ENCODE assay signal across 10 mouse cellular contexts in genomic region chr10:116727702-116728298, GRCm38 (mm10).
DNase-seq lines count a peak whose midpoint lies in the region; ATAC-seq and TF ChIP-seq lines count a peak whose summit lies in the region.
"Had no signal": no experiment of that assay in that cellular context is flagged by ENCODE, and none has a peak within 500 bp of the region (broad histone marks: within the 10 kb centered on the region; RNA-seq: fewer than 3 reads in every experiment).

No protein-coding gene starts in this region.

- ATAC-seq in forebrain, embryonic 11.5 days (replicated peaks; ENCODE audit: low FRiP score) = no peak
- ATAC-seq in forebrain, embryonic 15.5 days (replicated peaks) = no peak
- no peak; the same call in 1 of the 2 replicates for ATAC-seq in lung, postnatal 0 days
- no peak for ATAC-seq in limb, embryonic 15.5 days (ENCODE audit: insufficient number of reproducible peaks, low FRiP score, low TSS enrichment, low read depth)
- no peak for ATAC-seq in stomach, postnatal 0 days (ENCODE audit: low FRiP score, low TSS enrichment)
- ATAC-seq: activated CD4-positive, CD25-positive, alpha-beta regulatory T cell, adult 4 months had no signal

- peaks cover 1% of the 10 kb centered on the region; the same call in 1 of the 2 replicates for H3K4me1 ChIP-seq in forebrain, embryonic 11.5 days (replicated peaks; ENCODE audit: control insufficient read depth, insufficient read depth, low read length)
- H3K4me1 ChIP-seq in forebrain, embryonic 15.5 days = no peaks in the 10 kb centered on the region
- H3K4me1 ChIP-seq in lung, postnatal 0 days (ENCODE audit: insufficient read depth, low read depth, low read length) = no peaks in the 10 kb centered on the region
- H3K4me1 ChIP-seq in limb, embryonic 15.5 days = peaks cover 14% of the 10 kb centered on the region
- H3K4me1 ChIP-seq in stomach, postnatal 0 days (replicated peaks; ENCODE audit: control insufficient read depth, insufficient read depth) = no peaks in the 10 kb centered on the region

- DNase-seq in forebrain, embryonic 11.5 days (ENCODE audit: low spot score) = no peak
- DNase-seq in lung, postnatal 0 days (ENCODE audit: low spot score) = peak; percentile 43
- DNase-seq in lung, postnatal 36 days = no peak
- DNase-seq in stomach, postnatal 0 days (ENCODE audit: low spot score) = no peak
- no peak for DNase-seq in spleen, postnatal 14 days (ENCODE audit: low spot score in 2 of 2)
- DNase-seq in retina, embryonic 14.5 days (ENCODE audit: low spot score) = no peak
- DNase-seq: kidney, adult 11 months had no signal

- WGBS in forebrain, embryonic 11.5 days = 27% methylated on average over 14 of the region's 14 CpGs
- 26% methylated on average over 14 of the region's 14 CpGs for WGBS in forebrain, embryonic 15.5 days
- WGBS in lung, postnatal 0 days = 16% methylated on average over 14 of the region's 14 CpGs
- WGBS in limb, embryonic 15.5 days = 29% methylated on average over 14 of the region's 14 CpGs
- WGBS in stomach, postnatal 0 days = 32% methylated on average over 14 of the region's 14 CpGs

- H3K36me3 ChIP-seq in forebrain, embryonic 11.5 days (ENCODE audit: control insufficient read depth, insufficient read depth, low read length) = no peaks in the 10 kb centered on the region
- H3K36me3 ChIP-seq in forebrain, embryonic 15.5 days = no peaks in the 10 kb centered on the region
- no peaks in the 10 kb centered on the region for H3K36me3 ChIP-seq in lung, postnatal 0 days (ENCODE audit: insufficient read depth, low read length)
- no peaks in the 10 kb centered on the region for H3K36me3 ChIP-seq in limb, embryonic 15.5 days
- H3K36me3 ChIP-seq in stomach, postnatal 0 days (ENCODE audit: control insufficient read depth, insufficient read depth, low read length) = no peaks in the 10 kb centered on the region

- H3K9ac ChIP-seq in forebrain, embryonic 11.5 days (ENCODE audit: low read length) = peak overlapping the region; percentile 6; the same call in 1 of the 2 replicates
- no peak overlapping the region for H3K9ac ChIP-seq in forebrain, embryonic 15.5 days (replicated peaks)
- H3K9ac ChIP-seq in lung, postnatal 0 days (replicated peaks; ENCODE audit: low read depth) = 0 out of 2 replicates have a peak overlapping the region, but pooled peaks have one; percentile 16
- no peak overlapping the region for H3K9ac ChIP-seq in limb, embryonic 15.5 days
- peak overlapping the region; percentile 2; the same call in 1 of the 2 replicates for H3K9ac ChIP-seq in stomach, postnatal 0 days (ENCODE audit: low read length)

- no peak for TF ChIP-seq CTCF in lung, postnatal 0 days (IDR thresholded peaks at IDR 0.05)
- TF ChIP-seq CTCF in stomach, postnatal 0 days (IDR thresholded peaks at IDR 0.05; ENCODE audit: low read depth) = no peak

- H3K27me3 ChIP-seq in forebrain, embryonic 11.5 days (ENCODE audit: control insufficient read depth, insufficient read depth, low read length) = no peaks in the 10 kb centered on the region
- no peaks in the 10 kb centered on the region for H3K27me3 ChIP-seq in forebrain, embryonic 15.5 days
- H3K27me3 ChIP-seq in lung, postnatal 0 days (replicated peaks; ENCODE audit: insufficient read depth, low read length) = no peaks in the 10 kb centered on the region
- no peaks in the 10 kb centered on the region for H3K27me3 ChIP-seq in limb, embryonic 15.5 days
- no peaks in the 10 kb centered on the region for H3K27me3 ChIP-seq in stomach, postnatal 0 days (ENCODE audit: control insufficient read depth, insufficient read depth, low read length)

- peak overlapping the region; percentile 26; the same call in 1 of the 2 replicates for H3K4me2 ChIP-seq in forebrain, embryonic 11.5 days (ENCODE audit: low read depth, low read length, severe bottlenecking)
- H3K4me2 ChIP-seq in forebrain, embryonic 15.5 days (replicated peaks) = no peak overlapping the region
- peak overlapping the region; percentile 39 for H3K4me2 ChIP-seq in lung, postnatal 0 days (replicated peaks; ENCODE audit: low read depth, low read length)
- H3K4me2 ChIP-seq in limb, embryonic 15.5 days = peak overlapping the region; percentile 31
- H3K4me2 ChIP-seq in stomach, postnatal 0 days (replicated peaks; ENCODE audit: low read depth) = peak overlapping the region; percentile 23; the same call in 1 of the 2 replicates

- no peak overlapping the region for H3K27ac ChIP-seq in forebrain, embryonic 11.5 days (ENCODE audit: low read depth, low read length)
- no peak overlapping the region for H3K27ac ChIP-seq in forebrain, embryonic 15.5 days (replicated peaks)
- no peak overlapping the region for H3K27ac ChIP-seq in lung, postnatal 0 days (ENCODE audit: low read length)
- H3K27ac ChIP-seq in limb, embryonic 15.5 days = peak overlapping the region; percentile 4; the same call in 1 of the 2 replicates
- H3K27ac ChIP-seq in stomach, postnatal 0 days (replicated peaks) = no peak overlapping the region

- no peak for TF ChIP-seq EP300 in lung, postnatal 0 days (IDR thresholded peaks at IDR 0.05)
- TF ChIP-seq EP300 in stomach, postnatal 0 days (optimal IDR thresholded peaks at IDR 0.05) = no peak

- H3K9me3 ChIP-seq in forebrain, embryonic 11.5 days (ENCODE audit: control insufficient read depth, low read length) = no peaks in the 10 kb centered on the region
- no peaks in the 10 kb centered on the region for H3K9me3 ChIP-seq in forebrain, embryonic 15.5 days
- no peaks in the 10 kb centered on the region for H3K9me3 ChIP-seq in lung, postnatal 0 days (ENCODE audit: low read length)
- no peaks in the 10 kb centered on the region for H3K9me3 ChIP-seq in limb, embryonic 15.5 days
- no peaks in the 10 kb centered on the region for H3K9me3 ChIP-seq in stomach, postnatal 0 days (ENCODE audit: control insufficient read depth, low read length)

- H3K4me3 ChIP-seq in forebrain, embryonic 11.5 days (ENCODE audit: low read depth, low read length) = no peak overlapping the region
- no peak overlapping the region for H3K4me3 ChIP-seq in forebrain, embryonic 15.5 days
- H3K4me3 ChIP-seq in lung, postnatal 0 days (ENCODE audit: low read depth, low read length) = no peak overlapping the region
- 0 out of 2 replicates have a peak overlapping the region, but pooled peaks have one; percentile 12 for H3K4me3 ChIP-seq in limb, embryonic 15.5 days
- H3K4me3 ChIP-seq in stomach, postnatal 0 days (ENCODE audit: low read depth, low read length) = no peak overlapping the region

Comparison
In these comparisons a context has a peak if more than half of its experiments do, and no peak if none do; other contexts are left out.
1. H3K9ac ChIP-seq: peak in forebrain, embryonic 11.5 days (single experiment), lung, postnatal 0 days (single experiment) and stomach, postnatal 0 days (single experiment); none in forebrain, embryonic 15.5 days (single experiment) and limb, embryonic 15.5 days (single experiment).